Mouse (Mus musculus) erythroblast, embryonic 14.5 days (primary cell): ENCODE results near the gene Bcar3. TPM values are rescaled to one million over a fixed set of nuclear protein-coding genes. Genes with fewer than 3 reads are reported as not detected.

Source experiments
- H3K27me3 ChIP-seq: 2 replicates; pipeline ENCODE4 v1.6.1; 2012; ENCODE audit warnings: inconsistent platforms; ENCODE audit not compliant: control insufficient read depth
- H3K36me3 ChIP-seq: 2 replicates; pipeline ENCODE4 v1.6.1; 2012; ENCODE audit warnings: mild to moderate bottlenecking, inconsistent platforms; ENCODE audit not compliant: control insufficient read depth
- H3K4me1 ChIP-seq: 2 replicates; pipeline ENCODE4 v1.6.1; 2012; ENCODE audit warnings: inconsistent platforms; ENCODE audit not compliant: control insufficient read depth
- H3K4me3 ChIP-seq: replicated peaks from 2 replicates; pipeline ENCODE3; 2012; ENCODE audit warnings: moderate library complexity, mild to moderate bottlenecking, inconsistent platforms
- H3K9me3 ChIP-seq: 2 replicates; pipeline ENCODE4 v1.6.1; 2012; ENCODE audit warnings: low read length, inconsistent platforms, mixed read lengths; ENCODE audit not compliant: control insufficient read depth
- GATA1 ChIP-seq: IDR thresholded peaks from 2 replicates; pipeline ENCODE4 v1.6.1; 2012; ENCODE audit warnings: low read length, inconsistent platforms, mixed read lengths
- TAL1 ChIP-seq: IDR thresholded peaks from 3 replicates; pipeline ENCODE4 v1.6.1; 2012; ENCODE audit warnings: low read length, inconsistent platforms, mixed read lengths
- polyA plus RNA-seq: library from polyadenylated mRNA; stranded (reverse); fragments of >175 nt; gene quantifications from 2 replicates; pipeline ENCODE4 v1.2.3, GENCODE M21; 2012

The Bcar3 gene
- polyA plus RNA-seq, 1 experiment: not detected

GRCm38 (mm10) chr3:122430780-122431497 lies 137.0 kb downstream of the Bcar3 start:
- H3K4me1 ChIP-seq: no peaks in the 10 kb centered on the region
- H3K4me3 ChIP-seq: no peak overlapping the region
- H3K27me3 ChIP-seq: no peaks in the 10 kb centered on the region
- TF ChIP-seq TAL1 (no peak), GATA1 (no peak)
- no peaks in the 10 kb centered on the region for H3K36me3 ChIP-seq
- no peaks in the 10 kb centered on the region for H3K9me3 ChIP-seq

- H3K9me3 ChIP-seq: no peaks in the 10 kb centered on the region
- H3K27me3 ChIP-seq: no peaks in the 10 kb centered on the region
- H3K4me1 ChIP-seq: no peaks in the 10 kb centered on the region
- TF ChIP-seq TAL1 (no peak), GATA1 (no peak)
- H3K36me3 ChIP-seq: no peaks in the 10 kb centered on the region
- H3K4me3 ChIP-seq: no peak overlapping the region
These were observed 139.0 kb downstream of the Bcar3 start for GRCm38 (mm10) chr3:122432811-122433406.

DNA sequence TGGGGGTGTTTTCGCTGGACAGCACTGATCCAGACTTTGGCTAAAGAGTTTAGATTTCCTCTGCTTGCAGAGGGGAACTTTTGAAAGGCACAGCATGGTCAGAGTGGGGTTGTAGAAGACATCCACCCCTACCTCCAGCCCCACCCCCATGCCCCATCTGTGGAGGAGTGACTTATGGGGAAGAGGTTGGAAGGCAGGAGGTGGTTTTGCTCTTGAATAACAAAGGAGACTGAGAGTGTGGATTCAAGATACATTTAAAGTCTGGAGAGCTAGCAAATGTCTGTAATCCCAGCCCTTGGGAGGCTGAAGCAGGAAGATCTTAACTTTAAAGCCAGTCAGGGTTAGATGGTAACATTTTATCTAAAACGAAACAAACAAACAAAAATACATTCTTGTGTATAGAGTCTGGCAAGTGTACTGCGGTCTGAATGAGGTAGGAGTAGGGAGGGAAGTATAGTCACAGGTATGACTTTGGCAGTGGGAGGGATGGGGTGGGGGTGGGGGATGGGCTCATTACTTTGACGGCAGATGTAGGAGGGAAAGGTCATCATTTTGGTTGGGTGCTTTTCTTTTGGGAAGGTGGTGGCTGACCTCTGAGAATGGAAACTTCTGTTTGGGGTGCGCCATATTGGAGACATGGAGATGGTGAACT lies 140.2 kb downstream of the Bcar3 start:
- no peaks in the 10 kb centered on the region for H3K9me3 ChIP-seq
- no peaks in the 10 kb centered on the region for H3K4me1 ChIP-seq
- no peak for TF ChIP-seq TAL1
- no peak for TF ChIP-seq GATA1
- H3K4me3 ChIP-seq: no peak overlapping the region
- no peaks in the 10 kb centered on the region for H3K36me3 ChIP-seq
- H3K27me3 ChIP-seq: no peaks in the 10 kb centered on the region

DNA sequence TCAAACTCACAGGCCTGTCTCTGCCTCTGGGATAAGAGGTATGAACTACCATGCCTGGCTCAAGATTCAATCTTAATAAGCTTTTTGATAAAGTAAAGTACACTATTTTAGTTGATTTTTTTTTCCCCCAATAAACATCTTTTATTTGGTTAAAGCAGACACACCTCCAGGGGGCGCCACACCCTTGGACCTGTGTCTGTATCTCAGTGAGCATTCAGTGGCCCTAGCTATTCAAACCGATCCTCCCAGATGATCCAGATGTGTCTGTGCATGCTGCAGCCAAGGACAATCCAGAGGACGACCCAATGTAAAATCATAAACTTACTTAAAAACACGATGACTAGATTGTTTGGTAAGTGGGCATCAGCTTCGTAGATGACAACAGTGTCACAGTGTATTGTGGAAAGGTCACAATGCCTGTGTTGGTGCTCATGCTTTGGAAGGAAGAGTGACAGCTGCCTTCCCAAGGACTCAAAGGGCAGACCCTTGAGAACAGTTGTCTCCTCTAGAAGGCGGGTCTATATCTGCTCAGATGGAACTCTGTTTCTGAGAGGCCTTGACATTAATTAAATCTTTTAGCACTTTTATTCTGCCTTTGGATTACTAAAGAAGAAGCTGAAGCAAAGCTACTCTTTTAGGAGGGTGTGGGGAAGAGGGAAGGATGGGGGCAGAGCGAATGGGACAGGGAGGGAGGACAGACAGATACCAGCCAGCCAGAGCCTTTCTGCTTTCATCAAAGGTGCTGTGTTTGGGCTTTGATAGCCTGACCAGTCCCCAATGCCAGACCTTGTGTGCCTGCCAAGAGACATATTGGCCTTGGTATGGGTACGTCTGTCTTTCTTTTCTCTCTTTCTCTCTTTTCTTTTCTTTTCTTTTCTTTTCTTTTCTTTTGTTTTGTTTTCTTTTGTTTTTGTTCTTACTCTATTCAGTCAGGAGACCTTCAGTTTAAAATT lies 141.3 kb downstream of the Bcar3 start:
- TF ChIP-seq TAL1 (no peak), GATA1 (no peak)

GRCm38 (mm10) chr3:122438143-122438825 lies 144.3 kb downstream of the Bcar3 start:
- Histone ChIP-seq H3K36me3 (no peaks in the 10 kb centered on the region), H3K27me3 (no peaks in the 10 kb centered on the region), H3K9me3 (no peaks in the 10 kb centered on the region), H3K4me3 (no peak overlapping the region), H3K4me1 (no peaks in the 10 kb centered on the region)
- no peak for TF ChIP-seq TAL1
- TF ChIP-seq GATA1: no peak

More for the DNA sequence above, 141.3 kb downstream of the Bcar3 start:
- H3K4me1 ChIP-seq: no peaks in the 10 kb centered on the region
- H3K9me3 ChIP-seq: no peaks in the 10 kb centered on the region
- H3K27me3 ChIP-seq: no peaks in the 10 kb centered on the region
- no peak overlapping the region for H3K4me3 ChIP-seq
- H3K36me3 ChIP-seq: no peaks in the 10 kb centered on the region

GRCm38 (mm10) chr3:122445696-122446095 lies 151.8 kb downstream of the Bcar3 start:
- no peaks in the 10 kb centered on the region for H3K4me1 ChIP-seq
- no peaks in the 10 kb centered on the region for H3K27me3 ChIP-seq
- H3K4me3 ChIP-seq: no peak overlapping the region
- TF ChIP-seq TAL1: no peak
- no peak for TF ChIP-seq GATA1
- H3K9me3 ChIP-seq: no peaks in the 10 kb centered on the region; the same call in 1 of the 2 replicates
- H3K36me3 ChIP-seq: no peaks in the 10 kb centered on the region; the same call in 1 of the 2 replicates

DNA sequence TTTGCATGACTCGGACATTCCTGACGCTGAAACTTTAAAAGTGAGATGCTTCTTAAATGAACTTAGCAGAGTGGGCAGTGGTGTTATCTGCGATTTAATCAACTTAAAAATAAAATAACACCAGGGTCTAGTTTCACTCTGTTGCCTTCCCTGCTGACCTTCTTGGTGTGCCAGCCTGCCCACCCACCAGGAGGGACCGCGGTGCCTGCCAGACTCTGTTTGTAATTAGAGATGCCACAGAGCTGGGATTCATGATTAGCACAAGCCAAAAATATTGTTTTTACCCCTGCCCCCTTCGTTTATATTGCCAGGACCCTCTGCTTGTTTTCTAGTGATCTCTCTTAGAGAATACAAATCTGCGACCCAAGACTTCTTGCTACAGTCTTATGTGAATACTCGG lies 152.7 kb downstream of the Bcar3 start:
- Histone ChIP-seq H3K27me3 (no peaks in the 10 kb centered on the region), H3K4me3 (no peak overlapping the region), H3K36me3 (no peaks in the 10 kb centered on the region; the same call in 1 of the 2 replicates), H3K9me3 (no peaks in the 10 kb centered on the region; the same call in 1 of the 2 replicates), H3K4me1 (no peaks in the 10 kb centered on the region)
- TF ChIP-seq GATA1 (no peak), TAL1 (no peak)

GRCm38 (mm10) chr3:122448196-122448595 lies 154.3 kb downstream of the Bcar3 start:
- Histone ChIP-seq H3K4me3 (no peak overlapping the region), H3K9me3 (no peaks in the 10 kb centered on the region; the same call in 1 of the 2 replicates), H3K27me3 (no peaks in the 10 kb centered on the region), H3K36me3 (no peaks in the 10 kb centered on the region; the same call in 1 of the 2 replicates), H3K4me1 (no peaks in the 10 kb centered on the region)
- TF ChIP-seq TAL1: no peak
- TF ChIP-seq GATA1: no peak
